Mouse (Mus musculus): ENCODE data around the gene Kcne1l. TPM values are rescaled to one million over a fixed set of nuclear protein-coding genes. Genes with fewer than 3 reads are reported as not detected.

Gene Kcne1l
- not detected in 2 replicates for total RNA-seq (2023)

DNA sequence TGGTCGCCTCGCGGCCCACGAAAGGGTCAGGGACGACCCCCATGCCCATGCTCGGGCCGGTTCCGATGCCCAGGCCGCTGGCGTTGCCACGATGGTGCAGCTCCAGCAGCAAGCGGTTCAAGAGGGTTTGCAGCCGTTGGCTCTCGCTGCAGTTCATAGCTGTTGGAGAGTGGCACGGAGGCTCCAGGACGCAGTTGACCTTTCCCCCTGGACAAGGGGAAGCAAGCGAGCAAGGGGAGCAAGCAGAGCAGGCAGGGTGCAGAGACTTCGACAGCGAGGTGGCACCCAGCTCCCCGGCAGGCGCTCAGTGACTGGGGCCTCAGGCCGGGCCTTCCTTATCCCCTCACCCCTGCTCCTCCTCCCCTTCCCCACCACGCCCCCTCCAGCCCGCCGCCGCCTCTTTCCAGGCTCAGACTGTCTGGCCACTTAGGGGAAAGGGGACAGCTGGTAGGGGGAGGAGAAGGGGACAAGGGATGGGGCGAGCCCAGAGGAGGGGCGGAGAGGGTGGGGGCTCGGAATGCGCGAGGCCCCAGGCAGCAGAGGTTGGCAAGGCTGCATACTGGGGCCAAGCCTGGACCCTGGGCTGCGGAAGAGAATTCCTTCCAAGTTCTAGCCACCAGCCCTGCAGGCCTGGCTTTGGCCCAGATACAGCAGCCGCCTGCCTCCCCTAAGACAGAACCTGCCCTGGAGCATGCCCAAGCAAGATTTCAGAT is at the start of gene Kcne1l:
Gene Kcne1l, minus strand, starts transcription at position 426 of the 713 bp plus-strand sequence.

Other genes with a start within 250 kb of the Kcne1l start
- gene Gucy2f, start 109.4 kb downstream of the Kcne1l start, total RNA-seq (2023) = 0.06 TPM in 1 of 2 replicates, not detected in the other
- gene Nxt2, start 79.5 kb downstream of the Kcne1l start, total RNA-seq (2023) = 16.5 and 16.7 TPM in 2 replicates
- 16.0 and 17.4 TPM in 2 replicates for gene Acsl4, start 84.2 kb upstream of the Kcne1l start, total RNA-seq (2023)